Mouse (Mus musculus): Measurements from ENCODE around the gene Armcx4. TPM values are rescaled to one million over a fixed set of nuclear protein-coding genes. Genes with fewer than 3 reads are reported as not detected.
"Not testable (repeated sequence)": the region's sequence is repeated elsewhere in the genome, so short reads cannot be mapped to it uniquely, and the experiment has no call there.

Armcx4 gene
- polyA plus RNA-seq, 1 experiment from 2014 or later, result 3.8 TPM

DNA sequence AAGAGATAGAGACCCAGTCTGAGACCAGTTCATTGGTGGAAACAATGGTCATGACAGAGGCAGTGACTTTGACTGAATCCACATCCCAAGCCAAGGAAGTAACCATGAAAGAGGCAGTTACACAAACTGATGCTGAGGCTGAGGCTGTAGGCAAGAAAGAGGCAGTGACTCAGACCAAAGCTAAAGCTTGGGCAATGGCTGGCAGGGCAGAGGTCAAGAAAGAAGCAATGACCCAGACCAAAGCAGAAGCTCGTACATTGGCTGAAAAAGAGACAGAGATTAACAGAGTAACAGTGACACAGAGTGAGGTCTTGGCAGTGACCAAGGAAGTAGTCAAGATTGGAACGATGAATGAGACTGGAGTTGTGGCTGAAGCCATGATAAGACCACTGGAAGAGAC, 3.4 kb downstream of the Armcx4 start:
- H3K36me3 ChIP-seq, result peaks cover 19% of the 10 kb centered on the region; the same call in 1 of the 2 replicates
- H3K9me3 ChIP-seq (replicated peaks), result no peaks in the 10 kb centered on the region
- no peak overlapping the region for H3K27ac ChIP-seq
- no peak overlapping the region for H3K4me3 ChIP-seq
- WGBS, result 62% methylated on average over 2 of the region's 2 CpGs
- H3K4me2 ChIP-seq, result no peak overlapping the region
- no peak overlapping the region for H3K9ac ChIP-seq
- H3K27me3 ChIP-seq, result no peaks in the 10 kb centered on the region
- no peaks in the 10 kb centered on the region; the same call in 1 of the 2 replicates for H3K4me1 ChIP-seq (replicated peaks)
- ATAC-seq (replicated peaks; ENCODE audit: insufficient number of reproducible peaks, insufficient read depth, low FRiP score, low read depth), result no peak

DNA sequence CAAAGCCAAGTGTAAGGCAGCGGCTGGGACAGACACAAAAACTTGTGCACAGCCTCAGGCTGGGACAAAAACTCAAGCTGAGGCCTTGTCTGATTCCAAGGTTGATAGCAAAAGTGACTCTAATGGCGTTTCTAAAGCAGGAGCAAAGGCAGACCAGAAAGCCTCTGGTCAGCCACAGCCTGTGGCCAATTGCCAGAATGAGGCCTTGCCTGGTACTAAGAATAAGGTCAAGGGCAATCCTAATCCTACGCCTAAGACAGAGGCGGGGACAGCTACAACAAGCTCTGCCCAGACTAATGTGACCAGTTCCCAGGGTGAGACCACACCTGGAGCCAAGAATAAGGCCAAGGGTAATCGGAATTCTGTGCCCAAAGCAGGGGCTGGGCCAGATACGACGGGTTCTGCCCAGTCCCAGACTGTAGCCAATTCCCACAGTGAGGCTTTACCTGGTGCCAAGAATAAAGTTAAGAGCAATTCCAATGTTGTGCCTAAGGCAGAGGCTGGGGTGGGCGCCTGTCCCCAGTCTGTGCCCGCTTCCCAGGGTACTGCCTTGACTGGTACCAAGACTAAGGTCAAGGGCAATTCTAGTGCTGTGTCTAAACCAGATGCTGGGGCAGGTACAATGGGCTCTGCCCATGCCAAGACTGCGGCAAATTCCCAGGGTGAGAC, 4.7 kb downstream of the Armcx4 start:
- no peak overlapping the region for H3K27ac ChIP-seq
- no peak overlapping the region for H3K4me3 ChIP-seq
- 80% methylated on average over 10 of the region's 10 CpGs for WGBS
- no peak overlapping the region for H3K9ac ChIP-seq
- no peak for ATAC-seq (replicated peaks; ENCODE audit: insufficient number of reproducible peaks, insufficient read depth, low FRiP score, low read depth)
- H3K4me1 ChIP-seq (replicated peaks), result no peaks in the 10 kb centered on the region; the same call in 1 of the 2 replicates
- H3K27me3 ChIP-seq, result no peaks in the 10 kb centered on the region
- H3K4me2 ChIP-seq, result no peak overlapping the region
- H3K9me3 ChIP-seq (replicated peaks), result no peaks in the 10 kb centered on the region
- H3K36me3 ChIP-seq, result peaks cover 19% of the 10 kb centered on the region; the same call in 1 of the 2 replicates

DNA sequence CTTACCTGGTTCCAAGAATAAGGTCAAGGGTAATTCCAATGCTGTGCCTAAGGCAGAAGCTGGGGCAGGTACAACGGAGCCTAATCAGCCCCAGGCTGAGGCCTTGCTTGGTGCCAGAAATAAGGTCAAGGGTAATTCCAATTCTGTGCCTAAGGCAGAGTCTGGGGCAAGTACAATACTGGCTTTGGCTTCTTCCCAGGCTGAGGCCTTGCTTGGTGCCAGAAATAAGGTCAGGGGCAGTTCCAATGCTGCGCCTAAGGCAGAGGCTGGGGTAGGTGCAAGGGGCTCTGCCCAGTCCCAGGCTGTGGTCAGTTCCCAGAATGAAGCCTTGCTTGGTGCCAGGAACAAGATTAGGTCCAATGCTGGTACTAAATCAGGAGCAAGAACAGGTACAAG, 5.2 kb downstream of the Armcx4 start:
- WGBS, result 90% methylated on average over 2 of the region's 2 CpGs
- ATAC-seq (replicated peaks; ENCODE audit: insufficient number of reproducible peaks, insufficient read depth, low FRiP score, low read depth), result no peak

DNA sequence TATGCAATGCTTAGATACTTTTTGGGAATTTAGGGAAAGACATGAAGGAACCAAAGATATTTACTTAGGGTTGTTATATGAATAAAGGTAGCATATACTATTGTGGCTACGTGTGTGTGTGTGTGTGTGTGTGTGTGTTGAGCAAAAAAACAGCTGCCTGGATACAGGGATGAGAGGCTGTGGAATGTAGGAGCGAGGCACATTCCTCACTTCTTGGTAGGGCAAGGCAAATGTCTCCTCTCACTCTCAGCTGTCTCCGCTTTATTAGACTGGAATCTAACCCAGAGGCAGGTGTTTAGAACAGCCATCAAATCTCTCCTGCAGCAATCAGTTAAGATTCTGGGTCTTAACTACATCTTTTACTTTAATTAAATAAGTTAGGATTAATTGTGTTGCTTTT, 30.5 kb downstream of the Armcx4 start:
- Histone ChIP-seq H3K4me2 (no peak overlapping the region), H3K9me3 (replicated peaks) (no peaks in the 10 kb centered on the region), H3K27ac (no peak overlapping the region), H3K36me3 (peaks cover 5% of the 10 kb centered on the region), H3K4me1 (replicated peaks) (no peaks in the 10 kb centered on the region), H3K4me3 (no peak overlapping the region), H3K27me3 (no peaks in the 10 kb centered on the region), H3K9ac (no peak overlapping the region)
- no peak for ATAC-seq (replicated peaks; ENCODE audit: insufficient number of reproducible peaks, insufficient read depth, low FRiP score, low read depth)
- WGBS, result 43% methylated on average over 3 of the region's 3 CpGs

More for the DNA sequence above, 5.2 kb downstream of the Armcx4 start:
- no peaks in the 10 kb centered on the region for H3K9me3 ChIP-seq (replicated peaks)
- no peaks in the 10 kb centered on the region; the same call in 1 of the 2 replicates for H3K4me1 ChIP-seq (replicated peaks)
- no peak overlapping the region for H3K9ac ChIP-seq
- no peak overlapping the region for H3K4me3 ChIP-seq
- H3K36me3 ChIP-seq, result peaks cover 19% of the 10 kb centered on the region; the same call in 1 of the 2 replicates
- H3K27me3 ChIP-seq, result no peaks in the 10 kb centered on the region
- H3K4me2 ChIP-seq, result no peak overlapping the region
- no peak overlapping the region for H3K27ac ChIP-seq

DNA sequence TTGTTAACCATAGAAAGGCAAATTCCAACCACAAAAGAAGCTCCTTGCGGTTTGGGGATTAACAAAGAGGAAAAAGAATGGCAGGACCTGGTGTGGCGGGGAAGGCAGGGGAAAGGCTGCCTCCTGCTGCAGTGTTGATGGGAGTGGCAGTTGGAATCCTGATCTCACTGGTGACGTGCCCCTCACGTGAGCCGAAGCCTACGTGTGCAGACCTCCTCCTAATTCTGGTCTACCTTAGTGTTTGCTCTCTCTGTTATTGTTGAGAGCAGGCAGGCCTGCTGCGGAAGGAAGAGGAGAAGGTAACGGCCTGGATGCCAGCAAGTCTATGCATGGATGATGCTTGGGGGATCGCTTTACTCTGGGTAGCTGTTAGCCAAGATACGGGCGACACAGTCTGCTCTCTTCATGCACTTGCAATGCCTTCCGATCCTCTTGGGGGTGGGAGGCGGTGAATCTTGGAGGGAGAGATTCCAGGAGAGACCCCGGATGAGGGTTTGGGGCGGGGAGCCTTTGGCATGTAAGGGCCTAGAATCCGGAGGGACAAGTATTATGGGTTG, 31.5 kb downstream of the Armcx4 start, which contains the start of gene Armcx1:
Gene Armcx1 (plus strand): TSS at position 212 of the 557 bp plus-strand sequence.
- peak; percentile 94 for ATAC-seq (replicated peaks; ENCODE audit: insufficient number of reproducible peaks, insufficient read depth, low FRiP score, low read depth)
- H3K9me3 ChIP-seq (replicated peaks), result no peaks in the 10 kb centered on the region
- no peaks in the 10 kb centered on the region for H3K27me3 ChIP-seq
- peaks cover 5% of the 10 kb centered on the region for H3K36me3 ChIP-seq
- H3K9ac ChIP-seq, result peak within 1 kb of the TSS; percentile 59
- peak within 1 kb of the TSS; percentile 94 for H3K27ac ChIP-seq
- peak within 1 kb of the TSS; percentile 61 for H3K4me3 ChIP-seq
- WGBS, result 12% methylated on average over 16 of the region's 16 CpGs
- peak within 1 kb of the TSS; percentile 61 for H3K4me2 ChIP-seq
- H3K4me1 ChIP-seq (replicated peaks), result no peaks in the 10 kb centered on the region

DNA sequence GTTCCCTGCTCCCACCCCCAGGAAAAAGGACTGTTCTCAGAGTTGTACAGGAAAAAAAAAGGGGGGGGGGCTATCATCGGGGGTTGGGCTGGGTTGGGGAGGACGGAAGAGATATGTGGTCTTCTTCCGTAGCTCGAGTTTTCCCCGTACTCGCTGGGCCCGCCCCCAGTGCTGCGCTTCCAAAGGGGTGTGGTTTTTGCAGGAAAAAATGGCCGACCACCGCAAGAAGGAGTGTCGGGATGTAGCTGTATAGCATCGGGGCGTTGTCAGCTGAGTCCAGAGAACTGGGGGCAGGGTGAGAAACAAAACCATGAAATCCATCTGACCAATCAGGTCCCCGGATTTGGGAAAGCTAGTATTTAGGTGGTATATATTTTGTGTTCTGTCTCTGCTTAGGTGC, 32.2 kb downstream of the Armcx4 start:
- WGBS, result 19% methylated on average over 14 of the region's 14 CpGs
- peak overlapping the region; percentile 61 for H3K4me2 ChIP-seq
- peak overlapping the region; percentile 94 for H3K27ac ChIP-seq
- ATAC-seq (replicated peaks; ENCODE audit: insufficient number of reproducible peaks, insufficient read depth, low FRiP score, low read depth), result peak; percentile 78
- H3K4me1 ChIP-seq (replicated peaks), result no peaks in the 10 kb centered on the region
- H3K36me3 ChIP-seq, result peaks cover 5% of the 10 kb centered on the region
- H3K9me3 ChIP-seq (replicated peaks), result no peaks in the 10 kb centered on the region
- H3K27me3 ChIP-seq, result no peaks in the 10 kb centered on the region
- H3K4me3 ChIP-seq, result peak overlapping the region; percentile 61
- peak overlapping the region; percentile 59 for H3K9ac ChIP-seq

DNA sequence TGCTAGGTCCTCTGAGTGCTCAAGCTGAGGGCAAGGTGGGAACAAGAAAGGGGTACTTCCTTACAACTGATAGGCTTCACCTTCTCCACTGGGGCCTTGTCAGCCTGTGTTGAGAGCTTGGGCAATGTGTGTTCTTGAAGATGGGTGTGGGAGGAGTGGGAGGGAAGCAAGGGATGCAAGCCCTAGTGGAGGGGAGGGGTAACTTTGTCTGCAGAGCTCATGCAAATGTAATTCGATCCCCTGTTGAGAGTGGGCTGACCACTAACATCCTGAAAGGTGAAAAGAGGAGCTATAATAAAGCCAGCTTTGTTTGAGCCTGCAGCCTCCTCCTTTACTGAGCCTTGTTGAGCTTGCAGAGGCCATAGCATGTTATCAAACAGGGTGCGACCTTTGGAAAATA, 37.4 kb downstream of the Armcx4 start:
- not testable (repeated sequence) for H3K9ac ChIP-seq; H3K27me3 ChIP-seq; H3K27ac ChIP-seq; ATAC-seq (replicated peaks; ENCODE audit: insufficient number of reproducible peaks, insufficient read depth, low FRiP score, low read depth); H3K36me3 ChIP-seq; H3K4me2 ChIP-seq; H3K9me3 ChIP-seq (replicated peaks); H3K4me3 ChIP-seq; H3K4me1 ChIP-seq (replicated peaks)
- WGBS, result 35% methylated on average over 1 of the region's 2 CpGs

DNA sequence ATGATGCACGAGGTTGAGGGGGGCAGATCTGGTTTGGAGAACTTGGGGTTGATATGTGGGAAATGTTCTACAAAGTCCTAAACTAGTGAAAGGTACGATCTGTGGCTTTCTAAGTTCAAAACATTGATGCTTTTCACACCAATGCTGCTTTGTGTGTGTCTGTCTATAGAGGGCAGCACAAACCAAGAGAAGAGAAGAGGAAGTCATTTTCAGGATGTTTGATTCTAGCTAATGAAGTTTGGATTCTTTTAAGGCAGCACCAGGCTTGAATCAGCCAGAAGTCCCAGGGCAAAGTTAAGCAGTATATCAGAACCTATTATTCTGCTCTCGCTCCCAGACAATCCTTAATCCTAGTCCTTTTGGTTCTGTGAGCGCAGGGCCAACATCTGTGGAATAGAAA, 43.5 kb downstream of the Armcx4 start:
- H3K4me2 ChIP-seq, result no peak overlapping the region
- WGBS, result 35% methylated on average over 4 of the region's 4 CpGs
- H3K4me3 ChIP-seq, result no peak overlapping the region
- no peak overlapping the region for H3K9ac ChIP-seq
- no peak for ATAC-seq (replicated peaks; ENCODE audit: insufficient number of reproducible peaks, insufficient read depth, low FRiP score, low read depth)
- H3K27me3 ChIP-seq, result no peaks in the 10 kb centered on the region; the same call in 1 of the 2 replicates
- H3K36me3 ChIP-seq, result no peaks in the 10 kb centered on the region
- peak overlapping the region; percentile 27; the same call in 1 of the 2 replicates for H3K27ac ChIP-seq
- H3K9me3 ChIP-seq (replicated peaks), result no peaks in the 10 kb centered on the region
- H3K4me1 ChIP-seq (replicated peaks), result no peaks in the 10 kb centered on the region

DNA sequence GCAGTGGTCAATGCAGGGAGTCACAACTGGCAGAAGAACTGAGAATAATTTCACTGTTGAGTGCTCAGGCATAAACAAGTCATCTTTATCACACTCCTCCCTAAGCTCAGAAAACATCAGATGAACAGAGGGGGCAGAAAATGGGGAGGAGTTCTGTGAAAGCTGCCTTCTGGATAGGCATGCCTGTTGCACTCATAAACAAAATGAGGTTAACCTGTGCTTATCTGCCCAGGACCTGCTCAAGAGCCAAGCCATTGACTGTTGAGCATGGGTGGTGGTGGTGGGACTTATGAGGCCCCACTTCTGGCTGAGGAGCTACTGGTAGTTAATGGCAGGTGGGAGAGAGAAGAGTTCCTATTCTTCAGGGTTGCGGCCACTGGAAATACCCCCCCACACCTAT, 51.5 kb downstream of the Armcx4 start:
- Histone ChIP-seq H3K4me3 (no peak overlapping the region), H3K27ac (no peak overlapping the region), H3K4me1 (replicated peaks) (no peaks in the 10 kb centered on the region), H3K9ac (no peak overlapping the region), H3K9me3 (replicated peaks) (no peaks in the 10 kb centered on the region), H3K36me3 (no peaks in the 10 kb centered on the region), H3K27me3 (no peaks in the 10 kb centered on the region), H3K4me2 (no peak overlapping the region)
- WGBS, result 95% methylated on average over 1 of the region's 1 CpGs
- ATAC-seq (replicated peaks; ENCODE audit: insufficient number of reproducible peaks, insufficient read depth, low FRiP score, low read depth), result no peak

DNA sequence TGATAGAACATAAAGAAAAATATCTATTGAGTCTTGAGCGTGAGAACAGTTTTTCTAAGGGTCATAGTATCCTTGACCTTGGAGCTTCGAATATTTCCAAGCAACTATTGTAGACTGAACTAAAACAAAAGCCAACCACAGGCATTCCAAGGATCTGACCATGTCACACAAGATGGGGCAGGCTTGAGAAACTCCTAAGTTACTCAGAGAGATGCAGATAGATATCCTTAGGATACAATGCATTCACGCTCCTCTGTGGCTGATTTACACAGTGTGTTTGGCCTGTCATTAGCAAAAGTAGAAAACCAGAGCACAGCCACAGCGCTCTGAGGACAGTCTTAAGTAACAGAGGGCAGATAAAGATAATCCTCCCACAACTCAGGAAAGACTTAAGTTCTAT, 52.8 kb downstream of the Armcx4 start:
- H3K27me3 ChIP-seq, result no peaks in the 10 kb centered on the region
- H3K36me3 ChIP-seq, result no peaks in the 10 kb centered on the region
- no peaks in the 10 kb centered on the region for H3K4me1 ChIP-seq (replicated peaks)
- 54% methylated on average over 4 of the region's 4 CpGs for WGBS
- no peak overlapping the region for H3K4me3 ChIP-seq
- H3K4me2 ChIP-seq, result no peak overlapping the region
- H3K27ac ChIP-seq, result no peak overlapping the region
- H3K9ac ChIP-seq, result no peak overlapping the region
- no peak for ATAC-seq (replicated peaks; ENCODE audit: insufficient number of reproducible peaks, insufficient read depth, low FRiP score, low read depth)
- H3K9me3 ChIP-seq (replicated peaks), result no peaks in the 10 kb centered on the region

DNA sequence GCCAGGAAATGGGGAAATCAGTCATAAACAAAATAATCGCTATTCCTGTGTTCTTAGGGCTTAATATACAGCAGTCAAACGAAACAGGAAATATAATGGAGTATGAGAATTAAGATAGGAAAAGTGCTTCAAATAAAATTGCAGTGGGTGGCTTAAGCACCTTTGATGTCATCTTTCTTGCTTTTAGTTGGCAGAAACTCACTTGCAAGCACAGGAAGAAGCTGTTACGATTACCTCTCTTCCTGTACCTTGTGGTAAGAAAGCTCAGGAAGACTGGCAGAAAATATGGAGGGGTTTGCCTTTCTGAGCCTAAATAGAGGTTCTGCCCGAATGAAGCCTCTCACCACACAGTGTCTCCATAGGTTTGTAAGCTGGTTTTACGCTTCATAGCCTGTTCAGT, 55.5 kb downstream of the Armcx4 start:
- no peaks in the 10 kb centered on the region for H3K4me1 ChIP-seq (replicated peaks)
- H3K9ac ChIP-seq, result no peak overlapping the region
- no peaks in the 10 kb centered on the region for H3K27me3 ChIP-seq
- no peaks in the 10 kb centered on the region for H3K36me3 ChIP-seq
- no peaks in the 10 kb centered on the region for H3K9me3 ChIP-seq (replicated peaks)
- H3K4me2 ChIP-seq, result no peak overlapping the region
- 54% methylated on average over 5 of the region's 5 CpGs for WGBS
- H3K27ac ChIP-seq, result no peak overlapping the region
- H3K4me3 ChIP-seq, result no peak overlapping the region
- ATAC-seq (replicated peaks; ENCODE audit: insufficient number of reproducible peaks, insufficient read depth, low FRiP score, low read depth), result no peak

Measured in heart, embryonic 15.5 days (tissue).